Mouse (Mus musculus) brain, embryonic 14.5 days (tissue): ENCODE measurements around the gene Ppwd1. TPM values are rescaled to one million over a fixed set of nuclear protein-coding genes. Genes with fewer than 3 reads are reported as not detected.

Experiments
- DNase-seq: peaks from one replicate; pipeline ENCODE4 v3.0.0-alpha.2; 2011; ENCODE audit warnings: low read depth
- CTCF ChIP-seq: fragments of 200-500 bp; IDR thresholded peaks from 2 replicates; pipeline ENCODE4 v1.5.1; 2012; ENCODE audit warnings: inconsistent platforms, mild to moderate bottlenecking, moderate library complexity, borderline replicate concordance; ENCODE audit not compliant: insufficient read depth, insufficient read length; ENCODE audit errors: extremely low read depth
- POLR2A ChIP-seq: fragments of 200-500 bp; IDR thresholded peaks from 2 replicates; pipeline ENCODE4 v1.6.1; 2012; ENCODE audit warnings: mild to moderate bottlenecking, inconsistent platforms, borderline replicate concordance; ENCODE audit not compliant: poor library complexity, insufficient read depth, insufficient read length, severe bottlenecking; ENCODE audit errors: extremely low read depth
- polyA plus RNA-seq: library from polyadenylated mRNA; depleted of rRNA; stranded (reverse); fragments of >200 nt; gene quantifications from 2 replicates; pipeline ENCODE4 v1.2.3, GENCODE M21; 2012; rRNA removed

Ppwd1 gene
- polyA plus RNA-seq, 1 experiment: 9.0 TPM

DNA sequence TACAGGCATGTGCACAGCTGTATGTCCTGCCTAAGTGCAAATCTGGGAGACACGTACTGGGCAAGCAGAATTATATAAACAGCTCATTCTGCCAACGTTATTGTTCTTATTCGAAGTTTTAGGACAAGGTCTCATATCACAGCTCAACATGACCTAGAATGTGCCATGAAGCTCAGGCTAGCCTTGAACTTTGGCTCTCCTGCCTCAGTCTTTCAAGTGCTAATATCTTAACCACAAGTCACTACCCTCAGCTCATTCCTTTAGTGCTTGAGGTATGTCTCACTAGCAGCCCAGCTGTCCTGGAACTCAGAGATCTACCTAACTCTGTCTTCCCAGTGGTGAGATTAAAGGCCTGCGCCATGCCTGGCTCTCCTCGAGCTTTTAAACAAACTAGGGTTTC lies 56.9 kb downstream of the Ppwd1 start:
- DNase-seq: no peak
- TF ChIP-seq POLR2A (no peak), CTCF (no peak)

DNA sequence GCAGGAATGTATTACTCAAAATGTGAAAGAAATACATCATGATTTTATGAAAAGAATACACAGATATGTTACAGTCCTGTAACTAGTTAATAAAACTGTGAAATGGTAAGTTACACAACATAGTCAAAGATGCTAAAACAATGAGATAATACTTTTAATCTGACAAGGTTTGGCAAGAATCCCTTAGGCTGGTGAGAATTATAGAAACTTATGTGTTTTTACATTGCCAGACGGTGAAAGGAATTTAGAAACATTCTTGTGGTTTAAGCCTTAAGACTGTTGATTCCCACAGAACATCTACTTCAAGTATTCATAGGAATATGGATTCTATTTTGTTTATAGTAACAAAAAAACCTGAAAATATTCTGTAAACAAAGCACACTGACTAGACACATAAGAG lies 73.0 kb downstream of the Ppwd1 start:
- TF ChIP-seq POLR2A (no peak), CTCF (no peak)
- no peak for DNase-seq

Other genes with a start within 250 kb of the Ppwd1 start
- gene Nln, start 119.2 kb downstream of the Ppwd1 start, polyA plus RNA-seq: 24.3 and 35.3 TPM in 2 replicates
- 19.3 and 23.7 TPM in 2 replicates for gene Sgtb, start 119.1 kb downstream of the Ppwd1 start, polyA plus RNA-seq
- 21.8 and 26.3 TPM in 2 replicates for gene Trappc13, start 50.4 kb downstream of the Ppwd1 start, polyA plus RNA-seq
- gene Trim23, start 50.0 kb downstream of the Ppwd1 start, polyA plus RNA-seq: 23.5 and 24.4 TPM in 2 replicates
- 4.9 and 11.1 TPM in 2 replicates for gene Cenpk, start 232 bp downstream of the Ppwd1 start, polyA plus RNA-seq
- gene Adamts6, start 59.0 kb upstream of the Ppwd1 start, polyA plus RNA-seq: 5.5 TPM in 2 replicates